Mouse (Mus musculus): ENCODE data around the gene Gm10401.

Gm10401 gene

GRCm38 (mm10) chr5:115071096-115071901, 26.8 kb downstream of the Gm10401 start:
- intact Hi-C loops (cut with DNase I): no loop called here

GRCm38 (mm10) chr5:115070457-115070856, 27.6 kb downstream of the Gm10401 start:
- intact Hi-C loops (cut with DNase I): no loop called here

GRCm38 (mm10) chr5:115069611-115070010, 28.5 kb downstream of the Gm10401 start:
- intact Hi-C loops (cut with DNase I): no loop called here

GRCm38 (mm10) chr5:115068671-115069421, 29.2 kb downstream of the Gm10401 start:
- intact Hi-C loops (cut with DNase I): no loop called here

GRCm38 (mm10) chr5:115066245-115066644, 31.9 kb downstream of the Gm10401 start:
- intact Hi-C loops (cut with DNase I): no loop called here

- intact Hi-C loops (cut with DNase I): no loop called here
These were observed 34.7 kb downstream of the Gm10401 start for GRCm38 (mm10) chr5:115063391-115063790.

GRCm38 (mm10) chr5:115062566-115062965, 35.5 kb downstream of the Gm10401 start:
- intact Hi-C loops (cut with DNase I): no loop called here

GRCm38 (mm10) chr5:115060977-115061376, 37.1 kb downstream of the Gm10401 start:
- intact Hi-C loops (cut with DNase I): no loop called here

- intact Hi-C loops (cut with DNase I): no loop called here
These were observed 37.9 kb downstream of the Gm10401 start for GRCm38 (mm10) chr5:115060067-115060695.

- intact Hi-C loops (cut with DNase I): loop anchor here (5.0 kb wide), 1 partner anchor 36 kb away; no protein-coding TSS in a partner anchor
These were observed 39.4 kb downstream of the Gm10401 start for GRCm38 (mm10) chr5:115058584-115059297.

GRCm38 (mm10) chr5:115057153-115057552, 40.9 kb downstream of the Gm10401 start:
- intact Hi-C loops (cut with DNase I): loop anchor here (5.0 kb wide), 1 partner anchor 35 kb away; no protein-coding TSS in a partner anchor

GRCm38 (mm10) chr5:115055418-115055817, 42.7 kb downstream of the Gm10401 start:
- intact Hi-C loops (cut with DNase I): loop anchor here (5.0 kb wide), 1 partner anchor 33 kb away; no protein-coding TSS in a partner anchor

- intact Hi-C loops (cut with DNase I): no loop called here
These were observed 44.2 kb downstream of the Gm10401 start for GRCm38 (mm10) chr5:115053791-115054396.

GRCm38 (mm10) chr5:115052546-115052945, 45.5 kb downstream of the Gm10401 start:
- intact Hi-C loops (cut with DNase I): no loop called here

GRCm38 (mm10) chr5:115050776-115051175, 47.3 kb downstream of the Gm10401 start:
- intact Hi-C loops (cut with DNase I): no loop called here

GRCm38 (mm10) chr5:115049692-115050091, 48.4 kb downstream of the Gm10401 start:
- intact Hi-C loops (cut with DNase I): no loop called here

Measured in adrenal gland (tissue).